Mouse (Mus musculus): ENCODE results near the gene Psg21. TPM values are rescaled to one million over a fixed set of nuclear protein-coding genes. Genes with fewer than 3 reads are reported as not detected.

The Psg21 gene
- not detected in 2 replicates for polyA plus RNA-seq (2012; ENCODE audit: low replicate concordance)

GRCm38 (mm10) chr7:18656625-18657024, at the start of gene Psg21:
Gene Psg21 (minus strand): TSS chr7:18656725.

GRCm38 (mm10) chr7:18686085-18686484, 29.6 kb upstream of the Psg21 start, which contains the start of gene Psg20:
Gene Psg20 (minus strand): TSS chr7:18686185.

DNA sequence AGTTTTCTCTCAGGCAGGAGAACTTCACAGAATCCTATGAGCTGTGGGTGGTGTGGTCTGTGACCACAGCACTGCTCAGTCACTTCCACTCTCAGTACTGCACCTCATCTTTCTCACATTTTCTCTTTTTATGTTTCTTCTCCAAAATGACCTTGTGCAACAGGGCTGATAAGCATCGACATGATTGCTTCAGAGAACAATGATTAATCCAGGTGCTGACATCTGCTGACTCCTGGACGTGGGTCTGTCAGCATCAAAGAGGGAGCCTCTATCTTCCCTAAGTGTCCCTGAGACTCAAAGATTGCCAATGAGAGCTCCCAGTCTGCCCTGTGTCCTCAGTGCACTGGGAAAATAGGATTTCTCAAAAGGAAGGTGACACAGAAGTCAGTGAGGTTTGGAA, 40.1 kb downstream of the Psg21 start, which contains the start of gene Psg23:
Psg23 (minus strand) TSS at position 101 of the 400 bp plus-strand sequence.

Other genes starting within 250 kb of the Psg21 start
- gene Psg28, start 224.7 kb downstream of the Psg21 start, polyA plus RNA-seq (2012; ENCODE audit: low replicate concordance): not detected in 2 replicates
- gene Psg26, start 172.5 kb downstream of the Psg21 start, polyA plus RNA-seq (2012; ENCODE audit: low replicate concordance): not detected in 2 replicates
- not detected in 2 replicates for gene Psg25, start 124.5 kb downstream of the Psg21 start, polyA plus RNA-seq (2012; ENCODE audit: low replicate concordance)
- gene Psg27, start 89.4 kb downstream of the Psg21 start, polyA plus RNA-seq (2012; ENCODE audit: low replicate concordance): not detected in 2 replicates
- 0.12 TPM in 1 of 2 replicates, not detected in the other for gene Psg23, start 40.2 kb downstream of the Psg21 start, polyA plus RNA-seq (2012; ENCODE audit: low replicate concordance)
- gene Psg20, start 29.5 kb upstream of the Psg21 start, polyA plus RNA-seq (2012; ENCODE audit: low replicate concordance): not detected in 2 replicates
- gene Psg22, start 61.4 kb upstream of the Psg21 start, polyA plus RNA-seq (2012; ENCODE audit: low replicate concordance): not detected in 2 replicates
- not detected in 2 replicates for gene Psg19, start 141.8 kb upstream of the Psg21 start, polyA plus RNA-seq (2012; ENCODE audit: low replicate concordance)
- gene Psg17, start 164.9 kb upstream of the Psg21 start, polyA plus RNA-seq (2012; ENCODE audit: low replicate concordance): not detected in 2 replicates
- gene Mill2, start 183.2 kb upstream of the Psg21 start, polyA plus RNA-seq (2012; ENCODE audit: low replicate concordance): not detected in 2 replicates
- gene Pglyrp1, start 214.6 kb upstream of the Psg21 start, polyA plus RNA-seq (2012; ENCODE audit: low replicate concordance): 5.5 and 12.4 TPM in 2 replicates

Data from leukemia stem cell, adult 10-12 weeks (primary cell).